Mouse (Mus musculus): ENCODE data around the gene Gpc1.

Gpc1 gene

DNA sequence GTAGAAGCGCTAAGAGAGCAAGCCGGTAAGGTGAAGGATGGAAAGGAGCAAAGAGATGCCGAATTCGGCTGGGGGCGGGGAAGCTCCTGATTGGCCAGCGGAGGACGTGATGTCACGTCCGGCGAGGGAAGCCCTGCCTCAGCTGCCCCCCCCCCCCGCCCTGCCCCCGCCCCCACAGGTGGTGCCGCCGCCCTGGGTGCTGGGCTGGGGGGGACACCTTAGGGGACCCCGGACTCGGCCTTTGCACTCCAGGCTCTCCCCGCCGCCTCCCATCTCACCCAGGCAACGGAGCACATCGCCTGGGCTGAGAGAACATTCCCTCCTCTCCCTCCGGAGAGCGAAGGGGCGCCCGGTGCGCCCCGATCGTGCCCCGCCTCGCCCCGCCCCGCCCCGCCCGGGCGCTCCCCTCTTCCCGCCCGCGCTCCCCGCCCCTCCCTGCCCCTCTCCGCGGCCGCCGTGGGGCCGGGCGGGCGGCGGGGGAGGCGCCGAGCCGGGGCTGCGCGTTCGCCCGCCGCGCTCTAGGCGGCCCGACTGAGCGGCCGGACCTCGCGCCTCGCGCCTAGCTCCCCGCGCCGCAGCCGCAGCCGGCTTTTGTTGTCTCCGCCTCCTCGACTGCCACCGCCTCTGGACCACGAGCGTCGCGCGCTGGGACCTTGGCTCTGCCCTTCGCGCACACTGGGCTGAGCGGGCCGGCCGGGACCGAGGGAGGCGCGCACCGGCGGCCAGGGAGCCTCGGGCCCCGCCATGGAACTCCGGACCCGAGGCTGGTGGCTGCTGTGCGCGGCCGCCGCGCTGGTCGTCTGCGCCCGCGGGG, at the start of gene Gpc1:
Gene Gpc1, plus strand, starts transcription at position 458 of the 814 bp plus-strand sequence.
- peak; percentile 84 for DNase-seq (ENCODE audit: low read depth, low spot score)

- no peak for DNase-seq (ENCODE audit: low read depth, low spot score)
Observed at GRCm38 (mm10) chr1:92781862-92782261, 49.6 kb upstream of the Gpc1 start.

DNA sequence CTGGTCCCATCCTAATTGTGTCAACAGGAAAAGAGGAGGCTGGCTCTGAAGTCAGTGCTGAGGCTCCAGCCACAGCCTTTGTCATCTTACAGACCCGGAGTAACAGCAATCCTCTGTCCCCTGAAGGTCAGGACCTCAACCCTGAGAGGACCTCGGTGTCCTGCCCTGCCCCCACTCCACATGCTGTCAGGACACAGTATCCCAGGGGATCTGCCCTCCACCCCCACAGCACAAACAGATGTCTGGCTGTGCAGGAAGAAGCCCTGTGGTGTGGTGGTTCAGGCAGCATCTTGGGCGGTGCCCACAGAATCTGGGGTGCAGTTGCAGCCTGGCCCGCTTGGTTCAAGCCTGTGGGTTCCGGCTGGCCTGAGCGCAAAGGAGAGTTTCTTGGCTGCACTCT, 48.9 kb upstream of the Gpc1 start:
- DNase-seq (ENCODE audit: low read depth, low spot score) = no peak

DNA sequence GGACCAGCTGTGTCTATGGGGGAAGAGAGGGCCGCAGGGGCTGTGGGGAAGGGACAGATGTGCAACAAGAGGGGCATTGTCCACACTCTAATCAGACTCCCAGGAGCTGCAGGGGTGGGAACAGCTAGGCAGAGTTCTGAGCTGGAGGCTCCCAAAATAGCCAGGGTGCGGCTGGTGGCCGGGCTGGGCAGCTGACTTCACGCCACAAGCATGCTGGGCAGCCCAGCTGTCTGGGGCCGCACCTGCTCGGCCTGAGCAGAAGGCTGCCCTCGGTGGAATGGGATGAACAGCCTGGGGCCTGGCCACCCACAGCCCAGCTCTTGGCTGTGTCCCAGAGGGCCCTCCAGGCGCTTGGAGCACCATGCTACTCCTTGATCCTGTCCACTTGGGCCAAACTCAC, 44.2 kb upstream of the Gpc1 start:
- DNase-seq (ENCODE audit: low read depth, low spot score) = no peak

DNA sequence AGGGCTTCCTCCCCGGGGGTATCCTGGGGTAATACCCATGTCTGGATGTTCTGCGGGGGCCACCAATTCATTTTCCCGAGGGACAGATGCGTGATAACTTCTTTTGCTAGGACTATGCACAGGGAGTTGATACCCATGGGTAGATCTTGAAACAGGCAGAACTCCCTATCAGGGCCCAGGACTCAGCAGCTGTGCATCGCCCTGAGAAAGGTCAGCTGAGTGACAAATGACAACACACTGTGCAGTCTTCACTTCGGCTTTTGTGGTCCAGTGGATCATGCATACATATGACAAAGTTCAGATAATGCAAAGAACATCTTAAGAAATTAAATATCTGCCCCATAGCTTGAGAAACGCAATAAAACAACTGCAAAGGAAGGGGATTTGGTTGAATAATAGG, 43.4 kb upstream of the Gpc1 start:
- no peak for DNase-seq (ENCODE audit: low read depth, low spot score)

GRCm38 (mm10) chr1:92790628-92791027, 40.8 kb upstream of the Gpc1 start:
- no peak for DNase-seq (ENCODE audit: low read depth, low spot score)

DNA sequence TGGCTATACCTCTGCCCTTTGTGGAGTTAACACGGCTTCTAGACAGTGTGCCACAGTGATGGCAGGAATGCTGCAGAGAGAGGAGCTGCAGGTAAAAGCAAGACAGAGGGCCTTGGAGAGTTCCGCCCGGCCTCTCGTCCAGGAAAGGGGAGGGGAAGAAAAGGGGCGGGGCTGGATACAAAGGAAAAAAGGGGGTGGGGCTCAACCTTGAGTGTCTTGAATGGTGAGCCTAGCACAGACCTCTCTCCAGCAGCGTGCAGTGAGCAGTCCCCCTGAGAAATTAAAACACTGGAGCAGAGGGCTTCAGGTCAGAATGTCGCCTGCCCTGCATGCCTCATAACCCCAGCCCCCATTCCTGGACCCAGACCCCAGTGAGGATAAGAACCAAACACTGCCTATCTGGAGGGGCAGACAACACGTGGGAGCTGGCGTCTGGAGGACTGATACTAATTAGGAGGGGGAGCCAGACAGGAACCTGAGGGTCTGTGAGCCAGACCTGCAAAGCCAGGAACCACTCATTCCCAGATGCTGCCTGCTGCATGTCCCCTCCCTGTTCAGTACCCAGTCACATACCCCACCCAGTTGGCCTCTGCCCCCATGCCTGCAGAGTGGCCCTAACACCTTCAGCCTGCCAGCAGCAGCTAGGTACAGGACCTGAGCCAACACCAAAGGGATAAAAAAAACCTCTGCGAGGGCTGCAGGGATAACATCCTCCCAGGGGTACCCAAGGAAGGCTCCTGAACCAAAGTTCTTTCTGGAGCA, 40.2 kb upstream of the Gpc1 start:
- DNase-seq (ENCODE audit: low read depth, low spot score) = peak; percentile 69

DNA sequence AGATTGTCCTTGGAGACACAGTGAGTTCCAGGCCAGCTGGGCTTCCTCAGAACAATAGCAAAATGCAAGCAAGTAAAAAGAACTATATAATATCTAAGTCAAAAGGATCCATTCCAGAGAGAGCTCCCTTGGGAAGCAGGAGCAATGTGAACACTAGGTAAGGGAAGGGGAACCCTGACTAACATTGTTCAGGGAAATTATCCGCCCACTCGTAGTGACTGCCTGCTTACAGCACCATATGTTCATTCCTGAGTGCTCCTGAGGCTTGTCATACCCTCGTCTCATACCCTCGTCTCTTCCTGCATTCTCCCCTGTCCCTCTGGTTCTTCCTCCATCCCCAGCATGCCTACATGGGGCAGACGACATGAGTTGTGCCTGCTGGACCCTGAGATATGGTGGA, 37.7 kb upstream of the Gpc1 start:
- no peak for DNase-seq (ENCODE audit: low read depth, low spot score)

DNA sequence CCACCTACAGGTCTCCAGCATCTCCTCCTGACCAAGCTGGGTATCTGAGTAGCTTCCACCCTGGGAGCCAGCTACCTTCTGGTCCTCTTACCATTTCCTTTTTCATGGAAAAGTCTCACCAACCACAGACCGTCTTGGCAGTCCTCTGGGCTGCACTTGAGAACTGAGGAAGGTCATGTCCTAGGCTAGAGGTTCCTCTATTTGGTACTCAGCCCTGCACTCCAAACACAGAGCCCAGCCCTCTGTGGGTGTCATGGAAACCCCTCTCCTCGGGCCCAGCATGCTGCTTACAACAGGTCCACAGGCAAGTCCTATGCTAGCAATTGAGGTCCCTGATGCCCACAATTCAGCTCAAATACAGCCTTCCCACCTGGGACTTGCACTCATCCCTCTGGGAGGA, 33.0 kb upstream of the Gpc1 start:
- DNase-seq (ENCODE audit: low read depth, low spot score) = no peak

DNA sequence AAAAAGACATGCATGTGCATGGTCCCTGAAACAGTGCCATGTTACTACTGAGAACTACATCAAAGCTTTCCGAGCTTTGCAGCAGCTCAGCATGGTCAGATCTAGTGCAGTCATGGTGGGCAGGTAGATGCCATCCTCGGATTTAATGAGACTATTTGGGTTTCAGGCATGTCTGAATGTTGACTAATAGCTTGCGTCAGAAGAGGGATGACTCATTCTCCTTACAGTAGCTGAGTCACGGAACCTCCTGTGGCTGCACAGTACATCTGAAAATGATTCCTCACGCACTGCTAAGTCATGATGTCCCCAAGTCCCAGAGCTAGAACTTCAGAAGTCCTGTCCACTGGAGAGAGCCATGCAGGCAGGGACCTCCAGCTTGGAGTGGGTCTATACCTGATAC, 31.8 kb upstream of the Gpc1 start:
- no peak for DNase-seq (ENCODE audit: low read depth, low spot score)

- DNase-seq (ENCODE audit: low read depth, low spot score) = no peak
Observed at GRCm38 (mm10) chr1:92802362-92802761, 29.1 kb upstream of the Gpc1 start.

DNA sequence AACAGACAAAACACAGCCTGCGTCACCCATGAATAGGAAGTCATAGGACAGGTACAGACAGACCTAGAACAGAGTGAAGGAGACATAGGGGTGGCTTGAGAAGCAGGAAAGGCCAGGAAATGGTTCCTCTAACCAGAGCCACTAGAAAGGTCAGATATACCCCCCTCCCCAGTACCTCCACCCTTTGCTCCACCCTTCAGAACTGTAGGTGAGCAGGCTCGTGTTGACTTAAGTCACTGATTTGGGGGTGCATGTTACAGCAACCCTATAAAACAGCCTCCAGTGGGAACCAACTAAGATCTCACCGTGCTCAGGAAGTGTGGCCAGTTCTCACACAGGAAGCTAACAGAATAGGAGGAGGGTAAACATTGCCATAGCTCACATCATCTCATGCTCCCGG, 28.1 kb upstream of the Gpc1 start:
- no peak for DNase-seq (ENCODE audit: low read depth, low spot score)

- DNase-seq (ENCODE audit: low read depth, low spot score) = no peak
Observed at GRCm38 (mm10) chr1:92805181-92805580, 26.3 kb upstream of the Gpc1 start.

- no peak for DNase-seq (ENCODE audit: low read depth, low spot score)
Observed at GRCm38 (mm10) chr1:92805836-92806235, 25.6 kb upstream of the Gpc1 start.

DNA sequence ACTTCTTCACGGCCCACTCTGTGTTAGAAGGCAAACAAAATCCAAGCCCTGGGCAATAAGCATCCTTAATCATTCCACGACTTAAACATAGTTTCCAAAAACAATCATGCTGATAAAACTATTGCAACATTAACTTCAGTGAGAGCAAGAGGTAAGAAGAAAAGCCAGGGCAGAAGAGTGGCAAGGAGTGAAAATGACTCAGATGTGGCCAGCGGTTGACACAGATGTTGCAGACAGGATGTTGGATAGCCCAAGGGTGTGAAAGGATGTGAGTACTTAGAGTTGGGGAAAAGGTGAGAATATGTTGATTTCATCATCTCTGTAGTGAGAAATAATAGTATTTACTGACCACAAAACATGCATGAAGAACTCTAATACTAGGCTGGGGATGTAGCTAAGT, 24.7 kb upstream of the Gpc1 start:
- no peak for DNase-seq (ENCODE audit: low read depth, low spot score)

DNA sequence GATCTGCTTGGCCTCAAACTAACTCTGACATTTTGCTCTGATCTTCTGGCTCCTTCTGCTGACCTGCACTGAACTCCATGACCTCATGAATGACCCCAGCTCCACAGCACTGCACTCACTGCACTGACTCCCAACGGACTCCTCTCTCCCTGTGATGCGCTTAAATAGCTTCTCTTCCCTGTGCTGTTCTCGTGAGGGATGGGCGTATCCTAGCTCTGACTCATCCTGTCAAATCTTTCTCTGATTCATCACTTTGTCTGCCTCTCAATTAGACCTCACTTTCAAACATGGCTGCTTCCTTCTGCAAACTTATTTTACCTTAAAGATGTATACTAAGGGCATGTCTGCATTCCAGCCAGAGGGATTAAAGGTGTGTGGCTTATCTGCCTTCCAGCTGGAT, 21.8 kb upstream of the Gpc1 start:
- no peak for DNase-seq (ENCODE audit: low read depth, low spot score)

GRCm38 (mm10) chr1:92814319-92814718, 17.1 kb upstream of the Gpc1 start:
- DNase-seq (ENCODE audit: low read depth, low spot score) = no peak

GRCm38 (mm10) chr1:92815100-92815499, 16.3 kb upstream of the Gpc1 start:
- DNase-seq (ENCODE audit: low read depth, low spot score) = no peak

DNA sequence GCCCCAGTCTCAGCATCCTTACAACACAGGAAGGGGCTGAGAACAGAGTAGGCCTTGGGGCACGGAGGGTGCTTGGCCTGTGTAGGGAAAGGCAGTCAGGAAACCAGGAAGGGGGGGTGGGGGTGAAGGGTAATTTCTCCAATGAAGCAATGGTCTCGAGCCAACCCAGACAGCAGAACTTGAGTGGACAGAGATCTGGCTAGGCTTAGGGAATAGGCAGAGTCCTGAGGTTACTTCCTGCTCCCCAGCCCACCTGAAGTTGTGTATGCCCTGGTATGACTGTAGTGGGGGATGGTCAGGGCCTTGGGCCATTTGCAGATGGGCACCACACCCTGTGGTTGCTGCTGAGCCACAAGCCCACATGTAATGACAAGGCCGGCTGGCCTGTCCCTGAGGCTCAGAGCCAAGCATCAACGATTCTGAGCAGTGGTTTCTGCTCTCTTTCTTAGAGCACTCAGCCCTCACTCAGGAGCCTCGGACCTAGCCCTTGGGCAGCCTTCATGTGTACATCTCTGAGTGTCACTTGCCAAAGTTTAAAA, 15.6 kb upstream of the Gpc1 start:
- DNase-seq (ENCODE audit: low read depth, low spot score) = no peak

DNA sequence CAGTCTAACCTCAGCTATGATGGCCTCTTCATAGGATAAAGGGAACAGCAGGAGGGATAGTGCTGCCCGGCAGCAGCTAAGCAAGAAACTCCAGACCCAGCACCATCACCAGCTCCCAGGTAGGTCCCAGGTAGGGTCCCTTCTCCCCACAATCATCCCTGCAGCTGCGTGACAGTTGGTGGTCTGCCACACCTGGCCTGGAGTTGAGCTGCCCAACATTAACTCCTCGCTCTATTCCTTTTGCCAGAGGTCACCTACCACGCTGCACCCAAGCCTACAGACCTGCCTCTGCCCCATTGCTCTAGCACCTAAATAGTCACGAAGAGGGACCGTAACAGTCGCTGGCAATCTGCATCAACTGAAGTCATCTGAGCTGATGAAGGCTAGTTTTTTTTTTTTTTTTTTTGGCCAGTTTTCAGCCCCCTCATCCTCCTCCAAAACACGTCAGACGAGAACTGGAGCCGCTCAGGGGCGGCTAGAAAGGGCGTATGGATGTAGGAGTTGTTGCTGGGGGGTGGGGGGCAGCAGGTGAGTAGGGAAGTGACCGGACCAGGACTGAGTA, 738 bp upstream of the Gpc1 start:
- DNase-seq (ENCODE audit: low read depth, low spot score) = no peak

DNA sequence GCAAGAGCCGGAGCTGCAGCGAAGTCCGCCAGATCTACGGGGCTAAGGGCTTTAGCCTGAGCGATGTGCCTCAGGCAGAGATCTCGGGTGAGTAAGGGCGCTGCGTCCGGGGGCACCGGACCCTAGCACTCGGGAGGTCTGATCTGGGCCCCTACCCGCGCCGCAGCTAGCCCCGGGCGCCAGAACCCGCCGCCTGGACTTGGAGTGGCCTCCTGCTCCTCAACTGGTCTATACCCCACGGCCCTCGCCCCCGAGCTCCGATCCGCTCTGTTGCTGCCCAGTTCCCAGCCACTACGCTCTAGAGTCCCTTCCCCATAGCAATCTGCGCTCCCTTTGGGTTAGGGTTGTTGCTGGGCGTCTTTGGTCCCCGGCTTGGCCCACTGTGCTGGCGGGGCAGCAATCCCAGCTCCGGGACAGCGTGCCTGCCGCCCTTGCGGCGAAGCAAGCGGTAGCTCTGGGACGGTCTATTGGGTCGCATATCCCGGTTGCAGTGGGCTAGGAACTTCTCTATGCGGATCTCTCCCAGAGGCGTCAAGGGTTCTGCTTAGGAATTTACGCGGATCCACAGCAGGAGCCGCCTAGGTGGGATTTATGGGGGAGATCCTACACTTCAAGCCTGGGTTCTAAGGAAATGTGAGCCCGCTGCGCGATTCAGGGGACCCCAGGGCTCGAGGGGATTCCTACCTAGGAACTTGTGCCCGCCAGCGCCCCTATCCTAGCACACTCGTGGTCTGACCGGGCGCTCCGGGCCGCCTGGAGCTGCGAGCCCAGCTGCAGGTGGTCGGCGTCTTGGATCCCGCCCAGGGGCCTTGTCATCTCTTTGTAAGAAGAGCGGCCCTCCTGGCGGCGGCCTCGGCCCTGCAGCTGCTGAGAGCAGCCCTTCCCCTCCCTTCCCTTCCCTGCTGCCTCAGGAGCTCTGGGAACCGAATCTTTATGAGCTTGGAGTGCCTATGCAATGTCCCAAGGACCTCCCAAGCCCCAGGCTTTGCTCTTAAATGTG, 866 bp downstream of the Gpc1 start:
- peak; percentile 90 for DNase-seq (ENCODE audit: low read depth, low spot score)

Measured in ZHBTc4 (cell line).